Mouse (Mus musculus) embryonic fibroblast, embryonic 13.5 days (primary cell): ENCODE measurements around the gene Litaf.

Source experiments
- CTCF ChIP-seq: IDR thresholded peaks from 2 replicates; pipeline ENCODE4 v1.5.1; 2011; ENCODE audit warnings: mild to moderate bottlenecking, control low read depth, low read length, moderate library complexity, borderline replicate concordance; ENCODE audit not compliant: insufficient read depth
- POLR2A ChIP-seq: IDR thresholded peaks from 2 replicates; pipeline ENCODE4 v1.6.1; 2011; ENCODE audit warnings: low read depth, mild to moderate bottlenecking, control low read depth, low read length, moderate library complexity

DNA sequence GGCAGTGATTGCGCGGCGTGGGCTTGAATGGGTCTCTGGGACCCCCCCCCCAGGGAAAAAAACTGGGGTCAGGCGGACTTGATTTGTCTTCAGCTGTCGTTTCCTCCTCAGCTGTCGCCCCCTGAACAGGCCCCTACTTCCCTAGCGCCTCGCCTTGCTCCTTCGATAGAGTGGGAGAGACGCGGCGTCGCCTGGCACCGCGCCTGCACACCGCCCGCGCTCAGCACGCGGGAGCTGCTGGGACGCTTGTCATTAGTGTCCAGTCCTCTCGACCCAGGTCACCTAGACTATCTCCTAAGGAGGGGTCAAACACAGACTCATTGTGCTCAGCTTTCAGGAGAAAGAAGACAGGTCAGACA lies 855 bp upstream of the Litaf start:
- no peak for TF ChIP-seq CTCF
- no peak for TF ChIP-seq POLR2A
